Mouse (Mus musculus): ENCODE measurements around the gene Fancc.

Gene Fancc

GRCm38 (mm10) chr13:63268371-63268770, 228.7 kb downstream of the Fancc start:
- DNase-seq (ENCODE audit: low spot score in 2 of 2): no peak

- DNase-seq (ENCODE audit: low spot score in 2 of 2): no peak
These were observed 234.7 kb downstream of the Fancc start for GRCm38 (mm10) chr13:63262168-63262957.

GRCm38 (mm10) chr13:63261676-63262075, 235.4 kb downstream of the Fancc start:
- DNase-seq (ENCODE audit: low spot score in 2 of 2): no peak

GRCm38 (mm10) chr13:63260753-63261631, 236.1 kb downstream of the Fancc start:
- no peak for DNase-seq (ENCODE audit: low spot score in 2 of 2)

- no peak for DNase-seq (ENCODE audit: low spot score in 2 of 2)
These were observed 236.9 kb downstream of the Fancc start for GRCm38 (mm10) chr13:63260133-63260532.

- no peak for DNase-seq (ENCODE audit: low spot score in 2 of 2)
These were observed 238.4 kb downstream of the Fancc start for GRCm38 (mm10) chr13:63258671-63259070.

- DNase-seq (ENCODE audit: low spot score in 2 of 2): no peak
These were observed 238.9 kb downstream of the Fancc start for GRCm38 (mm10) chr13:63258167-63258582.

GRCm38 (mm10) chr13:63256807-63257206, 240.3 kb downstream of the Fancc start:
- DNase-seq (ENCODE audit: low spot score in 2 of 2): no peak

GRCm38 (mm10) chr13:63256146-63256545, 240.9 kb downstream of the Fancc start:
- DNase-seq (ENCODE audit: low spot score in 2 of 2): no peak

GRCm38 (mm10) chr13:63255519-63256011, 241.5 kb downstream of the Fancc start:
- no peak for DNase-seq (ENCODE audit: low spot score in 2 of 2)

GRCm38 (mm10) chr13:63253886-63254636, 243.0 kb downstream of the Fancc start:
- DNase-seq (ENCODE audit: low spot score in 2 of 2): no peak

GRCm38 (mm10) chr13:63253147-63253546, 243.9 kb downstream of the Fancc start:
- DNase-seq (ENCODE audit: low spot score in 2 of 2): no peak

GRCm38 (mm10) chr13:63252295-63253010, 244.6 kb downstream of the Fancc start:
- no peak for DNase-seq (ENCODE audit: low spot score in 2 of 2)

- no peak for DNase-seq (ENCODE audit: low spot score in 2 of 2)
These were observed 245.8 kb downstream of the Fancc start for GRCm38 (mm10) chr13:63251118-63251889.

GRCm38 (mm10) chr13:63250441-63250980, 246.6 kb downstream of the Fancc start:
- DNase-seq (ENCODE audit: low spot score in 2 of 2): no peak

- no peak for DNase-seq (ENCODE audit: low spot score in 2 of 2)
These were observed 247.2 kb downstream of the Fancc start for GRCm38 (mm10) chr13:63249741-63250431.

GRCm38 (mm10) chr13:63249171-63249570, 247.9 kb downstream of the Fancc start:
- no peak for DNase-seq (ENCODE audit: low spot score in 2 of 2)

GRCm38 (mm10) chr13:63248318-63248717, 248.8 kb downstream of the Fancc start:
- peak in 1 of 2 experiments; percentile 53 for DNase-seq (ENCODE audit: low spot score in 2 of 2)

- DNase-seq (ENCODE audit: low spot score in 2 of 2): no peak
These were observed 249.4 kb downstream of the Fancc start for GRCm38 (mm10) chr13:63247631-63248030.
